Mouse (Mus musculus): ENCODE data around the gene Tfcp2. TPM values are rescaled to one million over a fixed set of nuclear protein-coding genes. Genes with fewer than 3 reads are reported as not detected.

Tfcp2 gene
- polyA plus RNA-seq, 1 experiment from 2014 or later, result 34.5 TPM

- no peak for DNase-seq (ENCODE audit: low spot score)
- 91% methylated on average over 3 of the region's 3 CpGs for WGBS
- no peaks in the 10 kb centered on the region for H3K4me1 ChIP-seq
- H3K4me3 ChIP-seq, result no peak overlapping the region
- H3K27ac ChIP-seq (replicated peaks), result no peak overlapping the region
- no peaks in the 10 kb centered on the region for H3K36me3 ChIP-seq
- H3K27me3 ChIP-seq (ENCODE audit: low read depth, poor library complexity, severe bottlenecking), result no peaks in the 10 kb centered on the region
- no peaks in the 10 kb centered on the region for H3K9me3 ChIP-seq (replicated peaks)
Measured at GRCm38 (mm10) chr15:100449495-100449894, 102.3 kb downstream of the Tfcp2 start.

DNA sequence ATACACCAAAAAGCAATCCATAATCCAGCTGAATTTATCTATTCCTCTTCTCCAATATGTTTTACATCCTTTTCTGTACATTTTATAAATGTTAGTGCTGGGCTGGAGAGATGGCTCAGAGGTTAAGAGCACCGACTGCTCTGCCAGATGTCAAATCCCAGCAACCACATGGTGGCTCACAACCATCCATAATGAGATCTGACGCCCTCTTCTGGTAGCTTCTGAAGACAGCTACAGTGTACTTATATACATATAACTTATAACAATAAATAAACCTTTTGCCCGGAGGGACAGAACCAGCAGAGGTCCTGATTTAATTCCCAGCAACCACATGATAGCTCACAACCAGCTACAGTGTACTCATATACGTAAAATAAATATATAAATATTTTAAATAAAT, 103.2 kb downstream of the Tfcp2 start:
- H3K9me3 ChIP-seq (replicated peaks), result no peaks in the 10 kb centered on the region
- no peak overlapping the region for H3K27ac ChIP-seq (replicated peaks)
- peaks cover 8% of the 10 kb centered on the region for H3K4me1 ChIP-seq
- no peaks in the 10 kb centered on the region for H3K27me3 ChIP-seq (ENCODE audit: low read depth, poor library complexity, severe bottlenecking)
- DNase-seq (ENCODE audit: low spot score), result no peak
- WGBS, result 72% methylated on average over 4 of the region's 4 CpGs
- no peak overlapping the region for H3K4me3 ChIP-seq
- H3K36me3 ChIP-seq, result no peaks in the 10 kb centered on the region

Other genes starting within 250 kb of the Tfcp2 start
- gene Mettl7a1, start 247.9 kb downstream of the Tfcp2 start, polyA plus RNA-seq (2016; fragmentation: Nextera tagmentation; extraction: Ambion mirVana), result 4.9 and 5.8 TPM in 2 replicates
- gene Mettl7a3, start 217.1 kb downstream of the Tfcp2 start, polyA plus RNA-seq (2016; fragmentation: Nextera tagmentation; extraction: Ambion mirVana), result not detected in 2 replicates
- gene Methig1, start 198.9 kb downstream of the Tfcp2 start, polyA plus RNA-seq (2016; fragmentation: Nextera tagmentation; extraction: Ambion mirVana), result not detected in 2 replicates
- gene Mettl7a2, start 198.8 kb downstream of the Tfcp2 start, polyA plus RNA-seq (2016; fragmentation: Nextera tagmentation; extraction: Ambion mirVana), result not detected in 2 replicates
- gene Higd1c, start 187.5 kb downstream of the Tfcp2 start, polyA plus RNA-seq (2016; fragmentation: Nextera tagmentation; extraction: Ambion mirVana), result not detected in 2 replicates
- gene Gm5475, start 129.9 kb downstream of the Tfcp2 start, polyA plus RNA-seq (2016; fragmentation: Nextera tagmentation; extraction: Ambion mirVana), result 0.04 TPM in 1 of 2 replicates, not detected in the other
- gene Slc11a2, start 126.9 kb downstream of the Tfcp2 start, polyA plus RNA-seq (2016; fragmentation: Nextera tagmentation; extraction: Ambion mirVana), result 26.3 and 26.7 TPM in 2 replicates
- gene Letmd1, start 83.0 kb downstream of the Tfcp2 start, polyA plus RNA-seq (2016; fragmentation: Nextera tagmentation; extraction: Ambion mirVana), result 44.1 and 47.3 TPM in 2 replicates
- gene Csrnp2, start 56.5 kb downstream of the Tfcp2 start, polyA plus RNA-seq (2016; fragmentation: Nextera tagmentation; extraction: Ambion mirVana), result 16.7 and 22.0 TPM in 2 replicates
- 4.7 and 10.0 TPM in 2 replicates for gene Pou6f1, start 48.0 kb upstream of the Tfcp2 start, polyA plus RNA-seq (2016; fragmentation: Nextera tagmentation; extraction: Ambion mirVana)
- gene Dazap2, start 63.3 kb upstream of the Tfcp2 start, polyA plus RNA-seq (2016; fragmentation: Nextera tagmentation; extraction: Ambion mirVana), result 231 and 250 TPM in 2 replicates
- gene Smagp, start 84.9 kb upstream of the Tfcp2 start, polyA plus RNA-seq (2016; fragmentation: Nextera tagmentation; extraction: Ambion mirVana), result 3.9 and 4.7 TPM in 2 replicates
- gene Bin2, start 117.5 kb upstream of the Tfcp2 start, polyA plus RNA-seq (2016; fragmentation: Nextera tagmentation; extraction: Ambion mirVana), result 3.2 and 5.0 TPM in 2 replicates
- 0.96 and 1.7 TPM in 2 replicates for gene Cela1, start 135.9 kb upstream of the Tfcp2 start, polyA plus RNA-seq (2016; fragmentation: Nextera tagmentation; extraction: Ambion mirVana)
- gene Galnt6, start 177.4 kb upstream of the Tfcp2 start, polyA plus RNA-seq (2016; fragmentation: Nextera tagmentation; extraction: Ambion mirVana), result 0.07 and 0.09 TPM in 2 replicates
- gene Slc4a8, start 209.7 kb upstream of the Tfcp2 start, polyA plus RNA-seq (2016; fragmentation: Nextera tagmentation; extraction: Ambion mirVana), result 8.4 and 10.2 TPM in 2 replicates